Mouse (Mus musculus): ENCODE measurements at regions not wholly inside any gene's neighbourhood (a gene's known extent, or its start where the extent isn't known, plus 50 kb on each side); places are given as distances from the start of the nearest gene placed in this dataset.
"Not testable (repeated sequence)": the region's sequence is repeated elsewhere in the genome, so short reads cannot be mapped to it uniquely, and the experiment has no call there.

GRCm38 (mm10) chrX:82249456-82249855 is 699.2 kb upstream of the Dmd start:
- DNase-seq: not testable (repeated sequence)

- not testable (repeated sequence) for DNase-seq
Measured at GRCm38 (mm10) chrX:82282376-82282775, 666.3 kb upstream of the Dmd start.

GRCm38 (mm10) chrX:82310764-82311492 is 637.7 kb upstream of the Dmd start:
- DNase-seq: peak; percentile 43

Data from heart, adult 11 months (tissue).